Mouse (Mus musculus) MEL (cell line): Measurements from ENCODE around the gene Tob2. TPM values are rescaled to one million over a fixed set of nuclear protein-coding genes. Genes with fewer than 3 reads are reported as not detected.

Experiments
- DNase-seq: peaks from one replicate; pipeline ENCODE4 v3.0.0; 2011; ENCODE audit warnings: low read depth, low spot score
- H3K27ac ChIP-seq: 2 replicates; pipeline ENCODE4 v1.5.1; 2012; ENCODE audit warnings: low read depth, mild to moderate bottlenecking, control low read depth, low read length, moderate library complexity; ENCODE audit not compliant: control insufficient read depth
- H3K27me3 ChIP-seq, 2 experiments: fragments of 150-350 bp in 1 of 2; sonication (generic) in 1 of 2; 2 replicates each; pipeline ENCODE4 v1.6.1; 2012; ENCODE audit warnings: low read length in 2 of 2, mild to moderate bottlenecking in 2 of 2, improper control_type of control experiment in 1 of 2, moderate library complexity in 1 of 2; ENCODE audit not compliant: insufficient read depth in 2 of 2, control insufficient read depth in 1 of 2
- H3K36me3 ChIP-seq, 2 experiments: 2 replicates each; pipeline ENCODE4 v1.6.1; 2012 to 2014; ENCODE audit warnings: low read length in 2 of 2, improper control_type of control experiment in 1 of 2, inconsistent platforms in 1 of 2, mild to moderate bottlenecking in 1 of 2; ENCODE audit not compliant: insufficient read depth in 2 of 2, control insufficient read depth in 1 of 2
- H3K4me1 ChIP-seq, 2 experiments: fragments of 150-350 bp in 1 of 2; sonication (generic) in 1 of 2; 2 replicates each; pipeline ENCODE4 v1.6.1; 2012; ENCODE audit warnings: low read length in 2 of 2, improper control_type of control experiment in 1 of 2, mild to moderate bottlenecking in 1 of 2; ENCODE audit not compliant: insufficient read depth in 2 of 2, control insufficient read depth in 1 of 2
- H3K4me3 ChIP-seq, 2 experiments: fragments of 150-350 bp in 1 of 2; sonication (generic) in 1 of 2; 2 replicates each; pipeline ENCODE4 v1.5.1; 2012; ENCODE audit warnings: low read depth in 2 of 2, low read length in 2 of 2, mild to moderate bottlenecking in 2 of 2, moderate library complexity in 2 of 2, control low read depth in 1 of 2, improper control_type of control experiment in 1 of 2; ENCODE audit not compliant: control insufficient read depth in 1 of 2, insufficient read depth in 1 of 2
- H3K79me2 ChIP-seq: 2 replicates; pipeline ENCODE4 v1.6.1; 2012; ENCODE audit warnings: mild to moderate bottlenecking, low read length, moderate library complexity; ENCODE audit not compliant: control insufficient read depth, poor library complexity, insufficient read depth
- H3K9ac ChIP-seq: 2 replicates; pipeline ENCODE4 v1.6.1; 2012; ENCODE audit warnings: low read depth, mild to moderate bottlenecking, control low read depth, low read length, moderate library complexity; ENCODE audit not compliant: control insufficient read depth, poor library complexity, severe bottlenecking
- H3K9me3 ChIP-seq: fragments of 150-350 bp; sonication (generic); replicated peaks from 2 replicates; pipeline ENCODE4 v1.6.1; 2012; ENCODE audit warnings: mild to moderate bottlenecking, low read length, improper control_type of control experiment, moderate library complexity; ENCODE audit not compliant: insufficient read depth
- BHLHE40 ChIP-seq: IDR thresholded peaks from 2 replicates; pipeline ENCODE4 v1.6.1; 2012; ENCODE audit warnings: low read depth, mild to moderate bottlenecking, inconsistent platforms, low read length, improper control_type of control experiment, borderline replicate concordance
- CHD2 ChIP-seq: IDR thresholded peaks from 2 replicates; pipeline ENCODE4 v1.6.1; 2011; ENCODE audit warnings: low read length, improper control_type of control experiment
- CTCF ChIP-seq, 3 experiments: IDR thresholded peaks in 2 of 3; conservative IDR thresholded peaks in 1 of 3; 2 replicates each; pipeline ENCODE4 v1.5.1; 2011 to 2012; ENCODE audit warnings: low read length in 3 of 3, low read depth in 2 of 3, mild to moderate bottlenecking in 2 of 3, improper control_type of control experiment in 1 of 3, inconsistent platforms in 1 of 3, mixed read lengths in 1 of 3, moderate library complexity in 1 of 3; ENCODE audit not compliant: control insufficient read depth in 1 of 3, insufficient read depth in 1 of 3, poor library complexity in 1 of 3, severe bottlenecking in 1 of 3
- E2F4 ChIP-seq: IDR thresholded peaks from 2 replicates; pipeline ENCODE4 v1.6.1; 2011; ENCODE audit warnings: low read depth, low read length, improper control_type of control experiment, borderline replicate concordance
- ELF1 ChIP-seq: IDR thresholded peaks from 2 replicates; pipeline ENCODE4 v1.6.1; 2014; ENCODE audit warnings: low read depth, mild to moderate bottlenecking, inconsistent platforms, low read length, improper control_type of control experiment, moderate library complexity
- EP300 ChIP-seq, 2 experiments: IDR thresholded peaks; 2 replicates each; pipeline ENCODE4 v1.6.1; 2011; ENCODE audit warnings: improper control_type of control experiment in 2 of 2, low read length in 2 of 2, low read depth in 1 of 2, mild to moderate bottlenecking in 1 of 2
- JUND ChIP-seq: IDR thresholded peaks from 2 replicates; pipeline ENCODE4 v1.6.1; 2011; ENCODE audit warnings: low read depth, mild to moderate bottlenecking, improper control_type of control experiment, low read length
- MAFK ChIP-seq: IDR thresholded peaks from 2 replicates; pipeline ENCODE4 v1.6.1; 2011; ENCODE audit warnings: low read depth, mild to moderate bottlenecking, low read length, improper control_type of control experiment, borderline replicate concordance
- MAX ChIP-seq: IDR thresholded peaks from 2 replicates; pipeline ENCODE4 v1.6.1; 2011; ENCODE audit warnings: low read length, improper control_type of control experiment
- MYB ChIP-seq: IDR thresholded peaks from 2 replicates; pipeline ENCODE4 v1.6.1; 2011; ENCODE audit warnings: mild to moderate bottlenecking, low read depth, low read length, improper control_type of control experiment
- POLR2AphosphoS5 ChIP-seq: IDR thresholded peaks from 2 replicates; pipeline ENCODE4 v1.6.1; 2012; ENCODE audit warnings: low read depth, borderline replicate concordance, mild to moderate bottlenecking, inconsistent platforms, low read length, moderate library complexity, mixed read lengths
- RCOR1 ChIP-seq: IDR thresholded peaks from 2 replicates; pipeline ENCODE4 v1.6.1; 2012; ENCODE audit warnings: low read depth, mild to moderate bottlenecking, inconsistent platforms, low read length, improper control_type of control experiment
- SIN3A ChIP-seq: IDR thresholded peaks from 2 replicates; pipeline ENCODE4 v1.6.1; 2012; ENCODE audit warnings: low read length, improper control_type of control experiment, inconsistent platforms
- SMC3 ChIP-seq: IDR thresholded peaks from 2 replicates; pipeline ENCODE4 v1.6.1; 2011; ENCODE audit warnings: low read depth, low read length, improper control_type of control experiment
- TAL1 ChIP-seq: IDR thresholded peaks from 2 replicates; pipeline ENCODE4 v1.6.1; 2012; ENCODE audit warnings: mild to moderate bottlenecking, inconsistent platforms, low read length, moderate library complexity, mixed read lengths
- TBP ChIP-seq: IDR thresholded peaks from 2 replicates; pipeline ENCODE4 v1.8.0; 2011; ENCODE audit warnings: low read depth, low read length, improper control_type of control experiment
- TCF12 ChIP-seq: IDR thresholded peaks from 2 replicates; pipeline ENCODE4 v1.6.1; 2014; ENCODE audit warnings: low read depth, mild to moderate bottlenecking, inconsistent platforms, low read length, improper control_type of control experiment, moderate library complexity
- UBTF ChIP-seq: IDR thresholded peaks from 2 replicates; pipeline ENCODE4 v1.6.1; 2012; ENCODE audit warnings: low read depth, mild to moderate bottlenecking, inconsistent platforms, low read length, improper control_type of control experiment, moderate library complexity, borderline replicate concordance; ENCODE audit not compliant: insufficient read depth
- USF1 ChIP-seq: IDR thresholded peaks from 2 replicates; pipeline ENCODE4 v1.6.1; 2014; ENCODE audit warnings: low read depth, mild to moderate bottlenecking, inconsistent platforms, low read length, improper control_type of control experiment, moderate library complexity
- ZKSCAN1 ChIP-seq: IDR thresholded peaks from 2 replicates; pipeline ENCODE4 v1.6.1; 2012; ENCODE audit warnings: low read depth, mild to moderate bottlenecking, inconsistent platforms, low read length, improper control_type of control experiment, moderate library complexity
- ZMIZ1 ChIP-seq: IDR thresholded peaks from 2 replicates; pipeline ENCODE4 v1.6.1; 2012; ENCODE audit warnings: low read depth, mild to moderate bottlenecking, inconsistent platforms, low read length, improper control_type of control experiment, moderate library complexity
- polyA plus RNA-seq, 2 experiments: library from polyadenylated mRNA; stranded (reverse) in 1 of 2; unstranded in 1 of 2; fragments of >175 nt in 1 of 2; fragments of >200 nt in 1 of 2; gene quantifications; 2 replicates each; pipeline versions ENCODE4 v1.2.1 to v1.2.4; 2012; ENCODE audit warnings: low replicate concordance in 2 of 2, low read depth in 1 of 2; ENCODE audit not compliant: insufficient read length in 2 of 2, insufficient read depth in 1 of 2, missing spikeins in 1 of 2
- total RNA-seq: library from RNA; depleted of rRNA; stranded (reverse); fragments of 300-350 nt; gene quantifications from 2 replicates; pipeline ENCODE4 v1.2.3, GENCODE M21; 2012

Gene Tob2
- total and polyA plus RNA-seq, 3 experiments = 20.7 to 23.5 TPM; not detected in 1

DNA sequence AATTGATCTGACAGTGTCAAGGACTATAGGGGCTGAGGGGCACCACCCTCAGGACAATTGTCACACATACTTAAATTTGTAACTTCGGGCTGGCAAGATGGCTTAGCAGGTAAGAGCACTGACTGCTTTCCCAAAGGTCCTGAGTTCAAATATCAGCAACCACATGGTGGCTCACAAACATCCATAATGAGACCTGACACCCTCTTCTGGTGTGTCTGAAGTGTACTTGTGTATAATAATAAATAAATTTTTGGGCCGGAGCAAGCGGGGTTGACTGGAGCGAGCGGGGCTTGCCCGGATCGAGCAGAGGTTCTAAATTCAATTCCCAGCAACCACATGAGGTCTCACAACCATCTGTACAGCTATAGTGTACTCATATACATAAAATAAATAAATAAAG, 18.3 kb downstream of the Tob2 start:
- no peak for TF ChIP-seq SIN3A
- no peak for TF ChIP-seq RCOR1
- TF ChIP-seq UBTF = no peak
- TF ChIP-seq SMC3 = no peak
- no peak for TF ChIP-seq TCF12
- TF ChIP-seq CTCF (IDR thresholded peaks at IDR 0.05 in 2 of 3, conservative IDR thresholded peaks at IDR 0.05 in 1 of 3; ENCODE audit: control insufficient read depth in 1 of 3, insufficient read depth in 1 of 3, low read depth in 2 of 3, low read length in 3 of 3, poor library complexity in 1 of 3, severe bottlenecking in 1 of 3) = no peak
- TF ChIP-seq EP300 (IDR thresholded peaks at IDR 0.05; ENCODE audit: low read depth in 1 of 2, low read length in 2 of 2) = no peak
- no peak for TF ChIP-seq BHLHE40
- no peak for TF ChIP-seq TAL1
- no peak for TF ChIP-seq ZKSCAN1
- no peak for TF ChIP-seq MAFK
- no peak for TF ChIP-seq ZMIZ1
- TF ChIP-seq MYB = no peak
- TF ChIP-seq CHD2 = no peak
- TF ChIP-seq TBP = no peak
- no peak for TF ChIP-seq POLR2AphosphoS5
- TF ChIP-seq JUND = no peak
- TF ChIP-seq MAX = no peak
- TF ChIP-seq USF1 = no peak

DNA sequence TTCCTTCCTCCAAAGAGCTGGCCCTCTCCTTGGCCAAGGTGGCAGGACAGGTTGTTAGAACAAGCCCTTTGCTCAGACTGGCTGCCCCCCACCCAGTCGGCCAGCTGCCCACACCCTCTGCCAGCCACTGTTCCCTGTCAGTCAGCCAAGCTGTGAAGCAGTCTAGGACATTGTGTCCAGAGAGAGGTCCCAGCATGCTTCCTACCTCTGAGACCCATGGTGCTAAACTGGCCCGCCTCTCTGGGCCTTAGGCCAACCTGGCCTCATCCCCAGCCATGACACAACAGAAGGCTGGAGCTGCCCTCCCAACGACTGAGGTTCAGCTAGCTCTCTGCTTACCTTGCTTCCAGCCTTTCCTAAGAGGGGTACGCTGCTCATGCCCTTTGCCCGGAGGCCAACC, 19.0 kb downstream of the Tob2 start:
- no peaks in the 10 kb centered on the region; the same call in 1 of the 2 replicates for H3K79me2 ChIP-seq
- no peak overlapping the region for H3K4me3 ChIP-seq
- TF ChIP-seq ELF1 = no peak
- no peak for TF ChIP-seq UBTF
- TF ChIP-seq BHLHE40 = no peak
- no peak for TF ChIP-seq USF1
- TF ChIP-seq JUND = no peak
- TF ChIP-seq CHD2 = no peak
- TF ChIP-seq TAL1 = no peak
- TF ChIP-seq E2F4 = no peak
- TF ChIP-seq, all 39 proteins: peak for 0
- no peak overlapping the region for H3K27ac ChIP-seq
- H3K9me3 ChIP-seq = no peaks in the 10 kb centered on the region
- peaks cover 17 to 24% of the 10 kb centered on the region in 2 experiments for H3K4me1 ChIP-seq
- H3K9ac ChIP-seq = no peak overlapping the region
- H3K36me3 ChIP-seq = peaks cover 0 to 3% of the 10 kb centered on the region in 2 experiments; a peak in 1 of 4 replicates
- H3K27me3 ChIP-seq = no peaks in the 10 kb centered on the region
- no peak for DNase-seq

More for the DNA sequence above, 18.3 kb downstream of the Tob2 start:
- Histone ChIP-seq H3K4me1 (peaks cover 17 to 20% of the 10 kb centered on the region in 2 experiments), H3K36me3 (peaks cover 0 to 3% of the 10 kb centered on the region in 2 experiments; a peak in 1 of 4 replicates), H3K9ac (no peak overlapping the region), H3K27me3 (no peaks in the 10 kb centered on the region), H3K79me2 (no peaks in the 10 kb centered on the region; the same call in 1 of the 2 replicates), H3K27ac (no peak overlapping the region), H3K4me3 (no peak overlapping the region), H3K9me3 (no peaks in the 10 kb centered on the region)
- DNase-seq = no peak
